Mouse (Mus musculus) ES-E14 (cell line): Measurements from ENCODE around the gene Alkbh7.

Source experiments
- HCFC1 ChIP-seq: IDR thresholded peaks from 2 replicates; pipeline ENCODE4 v1.6.1; 2012; ENCODE audit warnings: low read length, inconsistent platforms, borderline replicate concordance; ENCODE audit not compliant: insufficient read depth
- ZC3H11A ChIP-seq: IDR thresholded peaks from 2 replicates; pipeline ENCODE4 v1.6.1; 2012; ENCODE audit warnings: low read depth, mild to moderate bottlenecking, inconsistent platforms, low read length, borderline replicate concordance

- TF ChIP-seq ZC3H11A (no peak), HCFC1 (no peak)
Observed at GRCm38 (mm10) chr17:56974708-56975240, 22.4 kb upstream of the Alkbh7 start.
